Mouse (Mus musculus) heart, embryonic 11.5 days (tissue): ENCODE data around the gene Dennd4c. TPM values are rescaled to one million over a fixed set of nuclear protein-coding genes. Genes with fewer than 3 reads are reported as not detected.
A peak's percentile ranks its signal among the peaks of the same experiment; 100 is the strongest.

ENCODE experiments used
- ATAC-seq: fragments of 200-750 bp; cut with Nextera tagmentation; replicated peaks from 2 replicates; pipeline ENCODE4 v1.8.0; 2017; ENCODE audit warnings: moderate library complexity; ENCODE audit not compliant: insufficient number of reproducible peaks, low FRiP score, low TSS enrichment
- H3K27ac ChIP-seq: fragments of 300-500 bp; sonication (generic); 2 replicates; pipeline ENCODE4 v1.5.1; 2014; ENCODE audit warnings: mild to moderate bottlenecking, low read depth, low read length
- H3K27me3 ChIP-seq: fragments of 300-500 bp; sonication (generic); 2 replicates; pipeline ENCODE4 v1.6.1; 2014; ENCODE audit warnings: mild to moderate bottlenecking, low read length, mixed read lengths; ENCODE audit not compliant: control insufficient read depth, insufficient read depth
- H3K36me3 ChIP-seq: fragments of 300-500 bp; sonication (generic); 2 replicates; pipeline ENCODE4 v1.6.1; 2014; ENCODE audit warnings: mild to moderate bottlenecking, low read length, moderate library complexity, mixed read lengths; ENCODE audit not compliant: control insufficient read depth, insufficient read depth
- H3K4me1 ChIP-seq: fragments of 300-500 bp; sonication (generic); 2 replicates; pipeline ENCODE4 v1.6.1; 2014; ENCODE audit warnings: low read length; ENCODE audit not compliant: control insufficient read depth, insufficient read depth
- H3K4me2 ChIP-seq: fragments of 300-500 bp; sonication (generic); 2 replicates; pipeline ENCODE4 v1.6.1; 2014; ENCODE audit warnings: mild to moderate bottlenecking, moderate library complexity
- H3K4me3 ChIP-seq: fragments of 300-500 bp; sonication (generic); 2 replicates; pipeline ENCODE4 v1.5.1; 2014; ENCODE audit warnings: low read depth, low read length
- H3K9ac ChIP-seq: fragments of 300-500 bp; sonication (generic); 2 replicates; pipeline ENCODE4 v1.6.1; 2014; ENCODE audit warnings: mild to moderate bottlenecking, low read depth, low read length, moderate library complexity
- H3K9me3 ChIP-seq: fragments of 300-500 bp; sonication (generic); replicated peaks from 2 replicates; pipeline ENCODE4 v1.6.1; 2016; ENCODE audit warnings: low read length; ENCODE audit not compliant: control insufficient read depth
- whole genome bisulfite sequencing: fragments of 180-500 bp; shearing (Covaris S2); extraction: QIAGEN DNeasy Blood & Tissue Kit; methylation state at CpG from one replicate; pipeline ENCODE4 v1.1.7; 2014; ENCODE audit not compliant: insufficient replicate concordance; 5-methylcytosine and 5-hydroxymethylcytosine counted together
- polyA plus RNA-seq: library from polyadenylated mRNA; unstranded; fragments of >200 nt; fragmentation: Nextera tagmentation; extraction: Ambion mirVana; gene quantifications from 2 replicates; pipeline ENCODE4 v1.2.1, GENCODE M21; 2014

Gene Dennd4c
- polyA plus RNA-seq, 1 experiment from 2014 or later: 8.3 TPM

- Histone ChIP-seq H3K9me3 (no peaks in the 10 kb centered on the region), H3K27me3 (no peaks in the 10 kb centered on the region), H3K4me2 (peak overlapping the region; percentile 87), H3K4me3 (peak overlapping the region; percentile 97), H3K27ac (peak overlapping the region; percentile 95; the same call in 1 of the 2 replicates), H3K4me1 (peaks cover 8% of the 10 kb centered on the region), H3K36me3 (peaks cover 20% of the 10 kb centered on the region), H3K9ac (peak overlapping the region; percentile 82)
- no peak for ATAC-seq
- WGBS: 55% methylated on average over 12 of the region's 12 CpGs
These were observed 109.7 kb downstream of the Dennd4c start for GRCm38 (mm10) chr4:86858070-86858440.

- Histone ChIP-seq H3K9me3 (no peaks in the 10 kb centered on the region), H3K27ac (no peak overlapping the region), H3K4me3 (no peak overlapping the region), H3K4me1 (no peaks in the 10 kb centered on the region), H3K4me2 (no peak overlapping the region), H3K27me3 (no peaks in the 10 kb centered on the region), H3K36me3 (no peaks in the 10 kb centered on the region), H3K9ac (no peak overlapping the region)
- WGBS: 84% methylated on average over 5 of the region's 5 CpGs
- ATAC-seq: no peak
These were observed 115.7 kb downstream of the Dennd4c start for GRCm38 (mm10) chr4:86864087-86864486.

- H3K4me2 ChIP-seq: no peak overlapping the region
- no peaks in the 10 kb centered on the region for H3K36me3 ChIP-seq
- no peak overlapping the region for H3K27ac ChIP-seq
- no peaks in the 10 kb centered on the region for H3K4me1 ChIP-seq
- no peaks in the 10 kb centered on the region for H3K9me3 ChIP-seq
- 0 out of 2 replicates have a peak, but pooled peaks cover 4% of the 10 kb centered on the region for H3K27me3 ChIP-seq
- no peak overlapping the region for H3K4me3 ChIP-seq
- ATAC-seq: no peak
- H3K9ac ChIP-seq: no peak overlapping the region
These were observed 123.6 kb downstream of the Dennd4c start for GRCm38 (mm10) chr4:86871988-86872387.

GRCm38 (mm10) chr4:86873072-86873471 lies 124.7 kb downstream of the Dennd4c start:
- WGBS: 63% methylated on average over 4 of the region's 4 CpGs
- Histone ChIP-seq H3K4me2 (no peak overlapping the region), H3K27me3 (0 out of 2 replicates have a peak, but pooled peaks cover 4% of the 10 kb centered on the region), H3K4me1 (no peaks in the 10 kb centered on the region), H3K4me3 (no peak overlapping the region), H3K9me3 (no peaks in the 10 kb centered on the region), H3K36me3 (no peaks in the 10 kb centered on the region), H3K9ac (no peak overlapping the region), H3K27ac (no peak overlapping the region)
- no peak for ATAC-seq

GRCm38 (mm10) chr4:86874146-86874847 lies 125.9 kb downstream of the Dennd4c start, which contains the start of gene Acer2:
Gene Acer2 (plus strand): TSS chr4:86874396.
- Histone ChIP-seq H3K9ac (peak within 1 kb of the TSS; percentile 78), H3K27ac (no peak within 1 kb of the TSS)
- WGBS: under 1% methylated on average over 57 of the region's 60 CpGs

GRCm38 (mm10) chr4:86879477-86879876 lies 131.1 kb downstream of the Dennd4c start:
- no peak for ATAC-seq
- no peaks in the 10 kb centered on the region for H3K36me3 ChIP-seq
- H3K27me3 ChIP-seq: 0 out of 2 replicates have a peak, but pooled peaks cover 4% of the 10 kb centered on the region
- no peak overlapping the region for H3K27ac ChIP-seq
- no peak overlapping the region for H3K4me2 ChIP-seq
- H3K4me1 ChIP-seq: no peaks in the 10 kb centered on the region
- H3K9me3 ChIP-seq: no peaks in the 10 kb centered on the region
- H3K4me3 ChIP-seq: no peak overlapping the region
- H3K9ac ChIP-seq: no peak overlapping the region
- WGBS: 68% methylated on average over 2 of the region's 2 CpGs

More at GRCm38 (mm10) chr4:86874146-86874847, 125.9 kb downstream of the Dennd4c start, which contains the start of gene Acer2:
- H3K4me1 ChIP-seq: no peaks in the 10 kb centered on the region
- peak; percentile 95 for ATAC-seq
- H3K9me3 ChIP-seq: no peaks in the 10 kb centered on the region
- no peaks in the 10 kb centered on the region for H3K36me3 ChIP-seq
- peak within 1 kb of the TSS; percentile 79 for H3K4me3 ChIP-seq
- H3K27me3 ChIP-seq: 0 out of 2 replicates have a peak, but pooled peaks cover 4% of the 10 kb centered on the region
- peak within 1 kb of the TSS; percentile 99 for H3K4me2 ChIP-seq

- Histone ChIP-seq H3K36me3 (no peaks in the 10 kb centered on the region), H3K9ac (no peak overlapping the region), H3K27ac (no peak overlapping the region), H3K9me3 (no peaks in the 10 kb centered on the region), H3K4me2 (no peak overlapping the region), H3K4me3 (no peak overlapping the region), H3K4me1 (no peaks in the 10 kb centered on the region), H3K27me3 (0 out of 2 replicates have a peak, but pooled peaks cover 4% of the 10 kb centered on the region)
- no peak for ATAC-seq
- 87% methylated on average over 4 of the region's 4 CpGs for WGBS
These were observed 132.8 kb downstream of the Dennd4c start for GRCm38 (mm10) chr4:86881178-86881577.

- peaks cover 5% of the 10 kb centered on the region; the same call in 1 of the 2 replicates for H3K4me1 ChIP-seq
- 48% methylated on average over 2 of the region's 2 CpGs for WGBS
- no peak overlapping the region for H3K4me2 ChIP-seq
- no peak for ATAC-seq
- H3K9ac ChIP-seq: no peak overlapping the region
- no peak overlapping the region for H3K4me3 ChIP-seq
- no peaks in the 10 kb centered on the region for H3K27me3 ChIP-seq
- H3K27ac ChIP-seq: no peak overlapping the region
- no peaks in the 10 kb centered on the region for H3K36me3 ChIP-seq
- no peaks in the 10 kb centered on the region for H3K9me3 ChIP-seq
These were observed 134.1 kb downstream of the Dennd4c start for GRCm38 (mm10) chr4:86882413-86882812.

- no peak overlapping the region for H3K9ac ChIP-seq
- 0 out of 2 replicates have a peak, but pooled peaks have one; percentile 44 for ATAC-seq
- H3K27ac ChIP-seq: no peak overlapping the region
- H3K4me2 ChIP-seq: no peak overlapping the region
- H3K4me1 ChIP-seq: peaks cover 5% of the 10 kb centered on the region; the same call in 1 of the 2 replicates
- peaks cover 8% of the 10 kb centered on the region for H3K36me3 ChIP-seq
- 55% methylated on average over 4 of the region's 4 CpGs for WGBS
- H3K27me3 ChIP-seq: no peaks in the 10 kb centered on the region
- no peaks in the 10 kb centered on the region; the same call in 1 of the 2 replicates for H3K9me3 ChIP-seq
- no peak overlapping the region for H3K4me3 ChIP-seq
These were observed 136.6 kb downstream of the Dennd4c start for GRCm38 (mm10) chr4:86884945-86885344.
